Mouse (Mus musculus): ENCODE measurements around the gene Krt16.

Gene Krt16

GRCm38 (mm10) chr11:100202906-100203305 lies 45.8 kb downstream of the Krt16 start:
- ChIA-PET CTCF (interaction anchor here in 3 of 4 experiments (1.0 to 5.8 kb wide), 4 partner anchors 19 to 95 kb away, joined by 3 to 33 read pairs (median 14); no protein-coding TSS in a partner anchor), POLR2A (interaction anchor here in 1 of 4 experiments (0.6 kb wide), 1 partner anchor 418 kb away, joined by 4 read pairs; no protein-coding TSS in a partner anchor)

- ChIA-PET CTCF (interaction anchor here (0.6 to 4.3 kb wide), 18 partner anchors 11 to 1084 kb away, joined by 3 to 66 read pairs (median 4); no protein-coding TSS in a partner anchor), POLR2A (interaction anchor here (0.5 to 2.5 kb wide), 11 partner anchors 22 to 667 kb away, joined by 3 to 11 read pairs (median 4); partner anchors contain the start of genes Eif1 (in 1 of the 4) and Krt17 (in 1 of the 4))
These were observed 48.4 kb downstream of the Krt16 start for GRCm38 (mm10) chr11:100200104-100200820.

- POLR2A ChIA-PET: interaction anchor here in 3 of 4 experiments (0.8 to 2.6 kb wide), 17 partner anchors 9 to 122 kb away, joined by 3 to 13 read pairs (median 6); partner anchors contain the start of genes Eif1 (in 3 of the 3) and Krt14 (in 1 of the 3)
- CTCF ChIA-PET: interaction anchor here (0.7 to 4.3 kb wide), 13 partner anchors 17 to 101 kb away, joined by 3 to 66 read pairs (median 5); no protein-coding TSS in a partner anchor
These were observed 50.0 kb downstream of the Krt16 start for GRCm38 (mm10) chr11:100198666-100199065.

Data from embryonic stem cell, embryonic (primary cell).